Comparison of ENCODE assay signal across 8 mouse cellular contexts in genomic region chr2:127608234-127608633, GRCm38 (mm10). TPM values are rescaled to one million over a fixed set of nuclear protein-coding genes. Genes with fewer than 3 reads are reported as not detected.
A peak's percentile ranks its signal among the peaks of the same experiment; 100 is the strongest.
DNase-seq lines count a peak whose midpoint lies in the region; ATAC-seq and TF ChIP-seq lines count a peak whose summit lies in the region.

No protein-coding gene starts in this region.

- no peak overlapping the region for H3K4me2 ChIP-seq in lung, postnatal 0 days (replicated peaks; ENCODE audit: low read depth, low read length)

- H3K9me3 ChIP-seq in E14TG2a.4 (ENCODE audit: low read length): no peaks in the 10 kb centered on the region
- no peaks in the 10 kb centered on the region for H3K9me3 ChIP-seq in lung, postnatal 0 days (ENCODE audit: low read length)

- no peak overlapping the region for H3K4me3 ChIP-seq in E14TG2a.4 (replicated peaks; ENCODE audit: low read length)
- no peak overlapping the region for H3K4me3 ChIP-seq in cortical plate, adult 2 months (ENCODE audit: insufficient read depth, low read length)
- no peak overlapping the region for H3K4me3 ChIP-seq in lung, postnatal 0 days (ENCODE audit: low read depth, low read length)

- peak; percentile 36 to 61 for DNase-seq in heart, postnatal 10 days
- DNase-seq in heart, postnatal 25 days (ENCODE audit: low spot score): no peak
- DNase-seq in lung, postnatal 0 days (ENCODE audit: low spot score): peak; percentile 77
- no peak for DNase-seq in right cerebral cortex, postnatal 36 days (ENCODE audit: low spot score in 2 of 2)
- DNase-seq in frontal cortex, postnatal 36 days (ENCODE audit: low spot score in 2 of 2): no peak
- no peak for DNase-seq in layer of hippocampus, postnatal 25 days (ENCODE audit: extremely low spot score in 1 of 2, low spot score in 1 of 2)

- no peak for TF ChIP-seq EP300 in lung, postnatal 0 days (IDR thresholded peaks at IDR 0.05)

- H3K9ac ChIP-seq in lung, postnatal 0 days (replicated peaks; ENCODE audit: low read depth): no peak overlapping the region

- no peak for TF ChIP-seq POLR2A in cortical plate, adult 2 months (IDR thresholded peaks at IDR 0.05; ENCODE audit: extremely low read depth, insufficient read depth, low read length)

- peak; percentile 26 for TF ChIP-seq CTCF in E14TG2a.4 (conservative IDR thresholded peaks at IDR 0.05; ENCODE audit: low read length)
- TF ChIP-seq CTCF in cortical plate, adult 2 months (IDR thresholded peaks at IDR 0.05; ENCODE audit: extremely low read depth, insufficient read depth, low read length): peak; percentile 46
- TF ChIP-seq CTCF in lung, postnatal 0 days (IDR thresholded peaks at IDR 0.05): peak; percentile 68

- WGBS in lung, postnatal 0 days: 42% methylated on average over 3 of the region's 3 CpGs

- no peak for ATAC-seq in lung, postnatal 0 days

- H3K27ac ChIP-seq in cortical plate, adult 2 months (ENCODE audit: insufficient read depth, low read length): no peak overlapping the region; the same call in 1 of the 2 replicates
- no peak overlapping the region for H3K27ac ChIP-seq in lung, postnatal 0 days (ENCODE audit: low read length)

- H3K27me3 ChIP-seq in E14TG2a.4 (ENCODE audit: insufficient read depth, low read length): no peaks in the 10 kb centered on the region
- no peaks in the 10 kb centered on the region for H3K27me3 ChIP-seq in lung, postnatal 0 days (replicated peaks; ENCODE audit: insufficient read depth, low read length)

- peaks cover 38% of the 10 kb centered on the region for H3K36me3 ChIP-seq in E14TG2a.4 (ENCODE audit: insufficient read depth, low read length)
- H3K36me3 ChIP-seq in lung, postnatal 0 days (ENCODE audit: insufficient read depth, low read length): peaks cover 5% of the 10 kb centered on the region; the same call in 1 of the 2 replicates

- peaks cover 74% of the 10 kb centered on the region for H3K4me1 ChIP-seq in E14TG2a.4 (replicated peaks; ENCODE audit: low read depth, low read length)
- no peaks in the 10 kb centered on the region; the same call in 1 of the 2 replicates for H3K4me1 ChIP-seq in cortical plate, adult 2 months (ENCODE audit: control insufficient read depth, insufficient read depth, low read length)
- H3K4me1 ChIP-seq in lung, postnatal 0 days (ENCODE audit: insufficient read depth, low read depth, low read length): no peaks in the 10 kb centered on the region

- intact Hi-C loops in heart, postnatal 10 days (cut with DNase I): loop anchor here (1.0 to 5.0 kb wide), 4 partner anchors 60 to 239 kb away; no protein-coding TSS in a partner anchor
- intact Hi-C loops in heart, postnatal 25 days (cut with DNase I): loop anchor here (1.0 to 10.0 kb wide), 3 partner anchors 60 to 227 kb away; partner anchors contain the start of genes Acoxl and Bub1

RNA-seq across cellular contexts. Expression of gene Mrps5, which starts 21.2 kb away (rescaled TPM):
- total RNA-seq in heart, postnatal 10 days (2021): 100 to 1,000 TPM in 1 of 2 experiments, 10 to 100 TPM in 1; 97.3 to 122 TPM
- 100 to 1,000 TPM in 1 of 2 experiments, 10 to 100 TPM in 1; 96.9 to 101 TPM for total RNA-seq in heart, postnatal 25 days (2021)
- polyA plus RNA-seq in cortical plate, adult 2 months (2012; rRNA removed): 88.8 and 90.0 TPM in 2 replicates
- polyA plus RNA-seq in lung, postnatal 0 days (2015; fragmentation: Nextera tagmentation; extraction: Ambion mirVana): 64.1 and 70.1 TPM in 2 replicates
- total RNA-seq in layer of hippocampus, postnatal 25 days (2021): 100 to 1,000 TPM in 1 of 2 experiments, 10 to 100 TPM in 1; 81.1 to 102 TPM

RNA-seq across cellular contexts. Expression of gene Zfp661, which starts 21.3 kb away (rescaled TPM):
- 1 to 10 TPM; 1.3 to 1.8 TPM for total RNA-seq in heart, postnatal 10 days (2021)
- 1 to 10 TPM; 1.4 to 1.5 TPM for total RNA-seq in heart, postnatal 25 days (2021)
- polyA plus RNA-seq in cortical plate, adult 2 months (2012; rRNA removed): 10.3 and 10.4 TPM in 2 replicates
- polyA plus RNA-seq in lung, postnatal 0 days (2015; fragmentation: Nextera tagmentation; extraction: Ambion mirVana): 2.0 and 2.1 TPM in 2 replicates
- 1 to 10 TPM; 8.3 to 8.9 TPM for total RNA-seq in layer of hippocampus, postnatal 25 days (2021)

RNA-seq across cellular contexts. Expression of gene Mal, which starts 48.3 kb away (rescaled TPM):
- total RNA-seq in heart, postnatal 10 days (2021): 1 to 10 TPM; 1.4 to 2.1 TPM
- 1 to 10 TPM; 5.5 to 7.2 TPM for total RNA-seq in heart, postnatal 25 days (2021)
- 144 and 209 TPM in 2 replicates for polyA plus RNA-seq in cortical plate, adult 2 months (2012; rRNA removed)
- 49.5 and 49.8 TPM in 2 replicates for polyA plus RNA-seq in lung, postnatal 0 days (2015; fragmentation: Nextera tagmentation; extraction: Ambion mirVana)
- 100 to 1,000 TPM; 190 to 231 TPM for total RNA-seq in layer of hippocampus, postnatal 25 days (2021)

Comparison
In these comparisons a context has a peak if more than half of its experiments do, and no peak if none do; other contexts are left out.
1. DNase-seq: peak in heart, postnatal 10 days (2 of 2) and lung, postnatal 0 days (single experiment); none in heart, postnatal 25 days (single experiment), right cerebral cortex, postnatal 36 days (0 of 2), frontal cortex, postnatal 36 days (0 of 2) and layer of hippocampus, postnatal 25 days (0 of 2).
2. RNA of gene Mal, which starts 48.3 kb away (total RNA-seq): 190 to 231 TPM in layer of hippocampus, postnatal 25 days; 5.5 to 7.2 TPM in heart, postnatal 25 days and 1.4 to 2.1 TPM in heart, postnatal 10 days; every median in the first group is over 10 times any median in the second.
3. Peak in every context shown above with its lines, with median percentiles within 50 percentile points of each other: CTCF ChIP-seq.